Comparison of ENCODE assay signal across 9 mouse cellular contexts in genomic region chr11:70019495-70020021, GRCm38 (mm10). TPM values are rescaled to one million over a fixed set of nuclear protein-coding genes. Genes with fewer than 3 reads are reported as not detected.
DNase-seq lines count a peak whose midpoint lies in the region; ATAC-seq and TF ChIP-seq lines count a peak whose summit lies in the region.
"Had no signal": no experiment of that assay in that cellular context is flagged by ENCODE, and none has a peak within 500 bp of the region (broad histone marks: within the 10 kb centered on the region; RNA-seq: fewer than 3 reads in every experiment).

No protein-coding gene starts in this region.

- 28% methylated on average over 2 of the region's 2 CpGs for WGBS in liver, embryonic 11.5 days
- WGBS in liver, postnatal 0 days (ENCODE audit: insufficient replicate concordance): 21% methylated on average over 1 of the region's 2 CpGs
- 14% methylated on average over 2 of the region's 2 CpGs for WGBS in forebrain, embryonic 11.5 days
- WGBS in intestine, embryonic 15.5 days: 27% methylated on average over 2 of the region's 2 CpGs
- WGBS in neural tube, embryonic 15.5 days: 46% methylated on average over 2 of the region's 2 CpGs

- H3K36me3 ChIP-seq in liver, embryonic 11.5 days (ENCODE audit: control insufficient read depth, insufficient read depth, low read length): no peaks in the 10 kb centered on the region
- H3K36me3 ChIP-seq in liver, postnatal 0 days (replicated peaks; ENCODE audit: insufficient read depth, low read length): no peaks in the 10 kb centered on the region
- H3K36me3 ChIP-seq in forebrain, embryonic 11.5 days (ENCODE audit: control insufficient read depth, insufficient read depth, low read length): no peaks in the 10 kb centered on the region
- H3K36me3 ChIP-seq in intestine, embryonic 15.5 days: no peaks in the 10 kb centered on the region
- no peaks in the 10 kb centered on the region for H3K36me3 ChIP-seq in neural tube, embryonic 15.5 days

- no peak for ATAC-seq in liver, embryonic 11.5 days (replicated peaks; ENCODE audit: low FRiP score)
- no peak for ATAC-seq in liver, postnatal 0 days
- ATAC-seq in forebrain, embryonic 11.5 days (replicated peaks; ENCODE audit: low FRiP score): no peak
- no peak for ATAC-seq in intestine, embryonic 15.5 days
- no peak for ATAC-seq in neural tube, embryonic 15.5 days (ENCODE audit: low FRiP score)

- H3K27ac ChIP-seq in liver, embryonic 11.5 days (ENCODE audit: low read depth, low read length): peak overlapping the region; percentile 74; the same call in 1 of the 2 replicates
- H3K27ac ChIP-seq in liver, postnatal 0 days (ENCODE audit: low read depth): no peak overlapping the region
- peak overlapping the region; percentile 90; the same call in 1 of the 2 replicates for H3K27ac ChIP-seq in forebrain, embryonic 11.5 days (ENCODE audit: low read depth, low read length)
- H3K27ac ChIP-seq in intestine, embryonic 15.5 days: peak overlapping the region; percentile 61; the same call in 1 of the 2 replicates
- peak overlapping the region; percentile 95 for H3K27ac ChIP-seq in neural tube, embryonic 15.5 days (replicated peaks)

- H3K9ac ChIP-seq in liver, embryonic 11.5 days (ENCODE audit: low read depth, low read length): peak overlapping the region; percentile 38; the same call in 1 of the 2 replicates
- H3K9ac ChIP-seq in liver, postnatal 0 days (replicated peaks): no peak overlapping the region
- H3K9ac ChIP-seq in forebrain, embryonic 11.5 days (ENCODE audit: low read length): peak overlapping the region; percentile 20
- H3K9ac ChIP-seq in intestine, embryonic 15.5 days: 0 out of 2 replicates have a peak overlapping the region, but pooled peaks have one; percentile 69
- peak overlapping the region; percentile 84 for H3K9ac ChIP-seq in neural tube, embryonic 15.5 days (replicated peaks)

- H3K27me3 ChIP-seq in liver, embryonic 11.5 days (replicated peaks; ENCODE audit: control insufficient read depth, insufficient read depth, low read length): no peaks in the 10 kb centered on the region; the same call in 1 of the 2 replicates
- H3K27me3 ChIP-seq in liver, postnatal 0 days (ENCODE audit: insufficient read depth, low read length): peaks cover 14% of the 10 kb centered on the region; the same call in 1 of the 2 replicates
- no peaks in the 10 kb centered on the region for H3K27me3 ChIP-seq in forebrain, embryonic 11.5 days (ENCODE audit: control insufficient read depth, insufficient read depth, low read length)
- H3K27me3 ChIP-seq in intestine, embryonic 15.5 days (replicated peaks): no peaks in the 10 kb centered on the region
- no peaks in the 10 kb centered on the region for H3K27me3 ChIP-seq in neural tube, embryonic 15.5 days (replicated peaks)

- peak overlapping the region; percentile 81 for H3K4me2 ChIP-seq in liver, embryonic 11.5 days
- no peak overlapping the region for H3K4me2 ChIP-seq in liver, postnatal 0 days (ENCODE audit: low read depth, low read length)
- peak overlapping the region; percentile 65 for H3K4me2 ChIP-seq in forebrain, embryonic 11.5 days (ENCODE audit: low read depth, low read length, severe bottlenecking)
- peak overlapping the region; percentile 74 for H3K4me2 ChIP-seq in intestine, embryonic 15.5 days (replicated peaks)
- H3K4me2 ChIP-seq in neural tube, embryonic 15.5 days: peak overlapping the region; percentile 83

- DNase-seq in liver, embryonic 11.5 days (ENCODE audit: low spot score): no peak
- no peak for DNase-seq in liver, postnatal 0 days
- DNase-seq in forebrain, embryonic 11.5 days (ENCODE audit: low spot score): peak; percentile 55
- no peak for DNase-seq in left cerebral cortex, adult 11 months (ENCODE audit: low spot score)
- DNase-seq in thymus, postnatal 14 days: no peak
- DNase-seq: cerebellum, postnatal 36 days; kidney, adult 9 months had no signal

- peak overlapping the region; percentile 67 for H3K4me3 ChIP-seq in liver, embryonic 11.5 days (ENCODE audit: low read depth, low read length)
- no peak overlapping the region for H3K4me3 ChIP-seq in liver, postnatal 0 days (ENCODE audit: low read depth, low read length)
- peak overlapping the region; percentile 62 for H3K4me3 ChIP-seq in forebrain, embryonic 11.5 days (ENCODE audit: low read depth, low read length)
- peak overlapping the region; percentile 14 for H3K4me3 ChIP-seq in intestine, embryonic 15.5 days (replicated peaks)
- peak overlapping the region; percentile 64 for H3K4me3 ChIP-seq in neural tube, embryonic 15.5 days (replicated peaks)

- no peak for TF ChIP-seq CTCF in liver, postnatal 0 days (IDR thresholded peaks at IDR 0.05; ENCODE audit: low read depth)

- no peak for TF ChIP-seq EP300 in liver, postnatal 0 days (IDR thresholded peaks at IDR 0.05; ENCODE audit: low read depth)

- H3K4me1 ChIP-seq in liver, embryonic 11.5 days (replicated peaks; ENCODE audit: control insufficient read depth, insufficient read depth, low read length): peaks cover 50% of the 10 kb centered on the region
- peaks cover 20% of the 10 kb centered on the region for H3K4me1 ChIP-seq in liver, postnatal 0 days (ENCODE audit: insufficient read depth)
- H3K4me1 ChIP-seq in forebrain, embryonic 11.5 days (replicated peaks; ENCODE audit: control insufficient read depth, insufficient read depth, low read length): peaks cover 48% of the 10 kb centered on the region
- peaks cover 31% of the 10 kb centered on the region for H3K4me1 ChIP-seq in intestine, embryonic 15.5 days (replicated peaks)
- peaks cover 72% of the 10 kb centered on the region for H3K4me1 ChIP-seq in neural tube, embryonic 15.5 days

- no peaks in the 10 kb centered on the region for H3K9me3 ChIP-seq in liver, embryonic 11.5 days (ENCODE audit: control insufficient read depth, low read length)
- no peaks in the 10 kb centered on the region for H3K9me3 ChIP-seq in liver, postnatal 0 days (ENCODE audit: low read length)
- no peaks in the 10 kb centered on the region for H3K9me3 ChIP-seq in forebrain, embryonic 11.5 days (ENCODE audit: control insufficient read depth, low read length)
- no peaks in the 10 kb centered on the region for H3K9me3 ChIP-seq in intestine, embryonic 15.5 days
- H3K9me3 ChIP-seq in neural tube, embryonic 15.5 days (replicated peaks): no peaks in the 10 kb centered on the region

RNA-seq across cellular contexts. Expression of gene Dlg4, which starts 2.8 kb away (rescaled TPM):
- polyA plus RNA-seq in liver, embryonic 11.5 days (2014; fragmentation: Nextera tagmentation; extraction: Ambion mirVana): 9.3 and 9.4 TPM in 2 replicates
- 0.58 and 0.61 TPM in 2 replicates for polyA plus RNA-seq in liver, postnatal 0 days (2015; fragmentation: Nextera tagmentation; extraction: Ambion mirVana)
- polyA plus RNA-seq in forebrain, embryonic 11.5 days (2014; fragmentation: Nextera tagmentation; extraction: Ambion mirVana): 18.2 and 21.5 TPM in 2 replicates
- 7.2 and 8.5 TPM in 2 replicates for polyA plus RNA-seq in intestine, embryonic 15.5 days (2015; fragmentation: Nextera tagmentation; extraction: Ambion mirVana)
- 20.1 and 24.7 TPM in 2 replicates for polyA plus RNA-seq in neural tube, embryonic 15.5 days (2015; fragmentation: Nextera tagmentation; extraction: Ambion mirVana)

RNA-seq across cellular contexts. Expression of gene Acadvl, which starts 4.3 kb away (rescaled TPM):
- polyA plus RNA-seq in liver, embryonic 11.5 days (2014; fragmentation: Nextera tagmentation; extraction: Ambion mirVana): 85.7 and 89.7 TPM in 2 replicates
- 345 and 367 TPM in 2 replicates for polyA plus RNA-seq in liver, postnatal 0 days (2015; fragmentation: Nextera tagmentation; extraction: Ambion mirVana)
- polyA plus RNA-seq in forebrain, embryonic 11.5 days (2014; fragmentation: Nextera tagmentation; extraction: Ambion mirVana): 44.0 and 47.6 TPM in 2 replicates
- 114 and 128 TPM in 2 replicates for polyA plus RNA-seq in intestine, embryonic 15.5 days (2015; fragmentation: Nextera tagmentation; extraction: Ambion mirVana)
- polyA plus RNA-seq in neural tube, embryonic 15.5 days (2015; fragmentation: Nextera tagmentation; extraction: Ambion mirVana): 61.7 and 65.7 TPM in 2 replicates

RNA-seq across cellular contexts. Expression of gene Dvl2, which starts 19.2 kb away (rescaled TPM):
- polyA plus RNA-seq in liver, embryonic 11.5 days (2014; fragmentation: Nextera tagmentation; extraction: Ambion mirVana): 22.1 and 23.3 TPM in 2 replicates
- 2.7 and 3.4 TPM in 2 replicates for polyA plus RNA-seq in liver, postnatal 0 days (2015; fragmentation: Nextera tagmentation; extraction: Ambion mirVana)
- 43.9 and 47.6 TPM in 2 replicates for polyA plus RNA-seq in forebrain, embryonic 11.5 days (2014; fragmentation: Nextera tagmentation; extraction: Ambion mirVana)
- 30.5 and 31.8 TPM in 2 replicates for polyA plus RNA-seq in intestine, embryonic 15.5 days (2015; fragmentation: Nextera tagmentation; extraction: Ambion mirVana)
- 22.6 and 25.1 TPM in 2 replicates for polyA plus RNA-seq in neural tube, embryonic 15.5 days (2015; fragmentation: Nextera tagmentation; extraction: Ambion mirVana)

RNA-seq across cellular contexts. Expression of gene Phf23, which starts 24.0 kb away (rescaled TPM):
- 33.2 and 36.6 TPM in 2 replicates for polyA plus RNA-seq in liver, embryonic 11.5 days (2014; fragmentation: Nextera tagmentation; extraction: Ambion mirVana)
- polyA plus RNA-seq in liver, postnatal 0 days (2015; fragmentation: Nextera tagmentation; extraction: Ambion mirVana): 19.5 and 25.5 TPM in 2 replicates
- polyA plus RNA-seq in forebrain, embryonic 11.5 days (2014; fragmentation: Nextera tagmentation; extraction: Ambion mirVana): 61.4 and 63.0 TPM in 2 replicates
- polyA plus RNA-seq in intestine, embryonic 15.5 days (2015; fragmentation: Nextera tagmentation; extraction: Ambion mirVana): 58.6 and 61.3 TPM in 2 replicates
- polyA plus RNA-seq in neural tube, embryonic 15.5 days (2015; fragmentation: Nextera tagmentation; extraction: Ambion mirVana): 53.5 and 57.8 TPM in 2 replicates

RNA-seq across cellular contexts. Expression of gene Gabarap, which starts 28.6 kb away (rescaled TPM):
- 302 and 311 TPM in 2 replicates for polyA plus RNA-seq in liver, embryonic 11.5 days (2014; fragmentation: Nextera tagmentation; extraction: Ambion mirVana)
- polyA plus RNA-seq in liver, postnatal 0 days (2015; fragmentation: Nextera tagmentation; extraction: Ambion mirVana): 305 and 324 TPM in 2 replicates
- polyA plus RNA-seq in forebrain, embryonic 11.5 days (2014; fragmentation: Nextera tagmentation; extraction: Ambion mirVana): 472 and 477 TPM in 2 replicates
- 529 and 559 TPM in 2 replicates for polyA plus RNA-seq in intestine, embryonic 15.5 days (2015; fragmentation: Nextera tagmentation; extraction: Ambion mirVana)
- 549 and 565 TPM in 2 replicates for polyA plus RNA-seq in neural tube, embryonic 15.5 days (2015; fragmentation: Nextera tagmentation; extraction: Ambion mirVana)
